Mouse (Mus musculus): Measurements from ENCODE around the gene Tmtc1.

Gene Tmtc1

DNA sequence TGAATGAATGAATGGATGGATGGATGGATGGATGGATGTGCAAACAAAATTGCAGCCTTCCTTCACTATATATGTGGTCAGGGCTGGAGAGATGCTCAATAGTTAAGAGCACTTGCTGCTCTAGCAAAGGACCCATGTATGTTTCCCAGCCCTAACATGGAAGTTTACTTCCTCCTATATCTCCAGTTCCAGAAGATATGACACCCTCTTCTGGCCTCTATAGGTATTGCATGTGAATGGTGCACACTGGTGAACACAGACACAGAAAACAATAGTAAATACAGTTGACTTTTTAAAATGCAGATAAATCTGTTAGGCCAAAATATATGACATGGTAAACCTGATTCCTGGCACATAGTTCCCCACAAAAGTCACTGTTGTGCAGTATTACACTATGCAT, 73.0 kb downstream of the Tmtc1 start:
- CTCF ChIA-PET = no interaction called here

DNA sequence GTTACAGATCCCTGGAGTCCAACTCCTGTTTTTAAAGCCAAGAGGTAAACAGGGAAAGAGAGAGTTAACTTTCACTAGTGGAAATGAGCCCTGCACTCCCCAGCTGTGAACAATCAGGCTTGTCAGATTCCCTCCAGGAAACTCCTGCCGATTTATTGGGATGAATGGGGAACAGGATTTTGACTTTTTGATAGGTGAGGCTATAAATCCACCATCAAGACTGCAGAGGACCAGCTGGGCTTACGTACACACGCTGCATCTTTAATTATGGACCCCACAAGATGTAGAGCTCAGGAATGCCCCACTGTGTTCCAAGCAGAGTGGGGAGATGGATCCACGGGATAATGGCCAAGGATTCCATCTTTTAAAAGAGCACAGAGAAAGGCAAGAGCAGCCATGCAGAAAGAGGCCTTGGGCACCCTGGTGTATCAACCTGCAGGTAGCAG, 77.1 kb downstream of the Tmtc1 start:
- CTCF ChIA-PET = no interaction called here

DNA sequence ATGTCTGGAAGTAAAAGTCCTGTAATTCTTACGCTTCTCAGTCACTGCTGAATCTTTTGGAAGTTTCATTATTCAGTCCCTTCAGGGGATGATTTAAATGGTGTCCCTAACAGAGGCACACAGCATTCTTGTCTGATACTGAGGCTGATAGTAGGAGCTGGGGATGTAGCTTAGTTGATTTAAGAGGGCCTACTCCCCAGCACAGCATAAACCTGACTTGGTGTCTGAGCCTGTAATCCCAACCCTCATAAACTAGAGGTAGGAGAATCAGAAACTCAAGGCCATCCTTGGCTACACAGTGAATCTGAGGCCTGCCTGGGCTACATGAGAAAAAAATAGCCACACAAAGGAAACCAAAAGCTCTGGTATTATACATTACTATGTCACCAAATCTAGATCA, 77.6 kb downstream of the Tmtc1 start:
- CTCF ChIA-PET = no interaction called here

DNA sequence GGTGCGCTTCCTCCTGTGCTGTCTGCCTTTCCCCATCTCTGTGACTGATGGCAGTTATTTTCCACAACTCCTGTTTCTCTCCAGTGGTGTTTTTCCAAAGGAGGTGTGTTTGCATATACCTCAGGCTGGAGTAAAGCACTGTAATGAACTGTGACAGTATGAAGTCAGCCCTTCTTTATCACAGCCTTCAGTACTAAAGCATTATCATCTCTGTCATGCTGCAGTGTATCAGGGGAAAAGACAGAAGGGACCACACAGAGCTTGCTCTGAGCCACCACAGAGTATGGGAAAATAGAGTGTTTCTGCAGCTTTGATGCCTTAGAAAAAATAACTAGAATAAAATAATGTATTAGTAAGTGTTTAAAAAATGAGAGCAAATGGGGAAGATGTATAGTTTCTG, 81.0 kb downstream of the Tmtc1 start:
- CTCF ChIA-PET = no interaction called here

DNA sequence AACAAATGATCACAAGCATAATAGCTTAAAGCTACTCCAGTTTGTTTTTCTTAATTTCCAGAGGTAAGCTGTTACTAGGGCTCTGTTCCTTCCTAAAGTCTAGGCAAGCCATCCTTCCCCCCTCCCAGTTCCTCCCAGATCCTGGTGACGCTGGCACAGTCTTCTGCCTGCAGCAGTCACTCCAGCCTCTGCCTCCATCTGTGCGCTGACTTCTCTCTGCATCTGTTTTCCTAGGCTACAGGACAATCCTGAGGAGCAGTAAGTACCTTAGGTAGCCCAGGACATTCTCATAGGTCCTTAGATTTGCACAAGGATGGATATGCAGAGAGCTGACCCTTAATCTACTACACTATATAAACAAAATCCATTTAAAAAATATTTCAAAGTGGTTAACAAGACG, 81.7 kb downstream of the Tmtc1 start:
- CTCF ChIA-PET = no interaction called here

DNA sequence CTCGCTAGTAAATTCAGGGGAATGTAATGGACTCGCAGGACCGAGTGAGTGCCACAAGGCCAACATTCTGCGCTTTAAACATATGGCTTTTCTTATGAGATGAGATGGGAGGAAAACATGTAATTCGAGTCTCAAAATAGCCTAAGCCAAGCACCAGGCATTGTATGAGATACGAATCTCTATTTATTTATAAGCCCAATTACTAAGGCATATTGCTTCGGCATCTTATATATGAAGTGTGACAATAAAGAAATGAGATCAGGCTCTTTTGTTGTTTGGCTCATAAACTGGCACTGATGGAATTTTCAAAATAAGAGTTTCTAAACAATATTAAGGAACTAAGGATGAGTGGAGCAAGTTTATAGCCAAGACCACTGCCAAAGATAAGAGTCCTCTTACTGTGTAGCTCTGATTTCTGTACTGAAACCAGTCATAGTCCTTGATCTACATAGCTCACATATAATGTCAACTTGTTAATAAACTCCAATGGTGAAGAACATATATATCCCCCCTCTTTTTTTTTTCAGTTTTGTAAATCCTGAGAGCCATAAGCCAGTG, 84.8 kb downstream of the Tmtc1 start:
- CTCF ChIA-PET = no interaction called here

GRCm38 (mm10) chr6:148358580-148359246, 85.5 kb downstream of the Tmtc1 start:
- CTCF ChIA-PET = no interaction called here

DNA sequence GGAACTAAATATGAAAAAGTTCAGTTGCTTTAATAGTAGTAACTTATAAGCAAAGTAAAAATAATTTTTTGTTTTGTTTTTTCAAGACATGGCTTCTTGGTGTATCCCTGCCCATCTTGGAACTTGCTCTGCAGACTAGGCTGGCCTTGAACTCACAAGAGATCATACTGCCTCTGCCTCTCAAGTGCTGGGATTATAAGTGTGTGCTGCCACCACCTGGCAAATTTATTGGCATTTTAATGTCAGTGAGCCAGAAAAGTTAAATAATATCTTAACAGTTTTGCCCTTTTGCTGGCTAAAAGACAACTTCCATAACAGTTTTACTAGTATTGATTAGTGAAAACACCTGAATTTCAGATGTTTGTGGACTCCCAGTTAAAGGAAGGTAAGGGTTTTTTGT, 88.0 kb downstream of the Tmtc1 start:
- CTCF ChIA-PET = no interaction called here

DNA sequence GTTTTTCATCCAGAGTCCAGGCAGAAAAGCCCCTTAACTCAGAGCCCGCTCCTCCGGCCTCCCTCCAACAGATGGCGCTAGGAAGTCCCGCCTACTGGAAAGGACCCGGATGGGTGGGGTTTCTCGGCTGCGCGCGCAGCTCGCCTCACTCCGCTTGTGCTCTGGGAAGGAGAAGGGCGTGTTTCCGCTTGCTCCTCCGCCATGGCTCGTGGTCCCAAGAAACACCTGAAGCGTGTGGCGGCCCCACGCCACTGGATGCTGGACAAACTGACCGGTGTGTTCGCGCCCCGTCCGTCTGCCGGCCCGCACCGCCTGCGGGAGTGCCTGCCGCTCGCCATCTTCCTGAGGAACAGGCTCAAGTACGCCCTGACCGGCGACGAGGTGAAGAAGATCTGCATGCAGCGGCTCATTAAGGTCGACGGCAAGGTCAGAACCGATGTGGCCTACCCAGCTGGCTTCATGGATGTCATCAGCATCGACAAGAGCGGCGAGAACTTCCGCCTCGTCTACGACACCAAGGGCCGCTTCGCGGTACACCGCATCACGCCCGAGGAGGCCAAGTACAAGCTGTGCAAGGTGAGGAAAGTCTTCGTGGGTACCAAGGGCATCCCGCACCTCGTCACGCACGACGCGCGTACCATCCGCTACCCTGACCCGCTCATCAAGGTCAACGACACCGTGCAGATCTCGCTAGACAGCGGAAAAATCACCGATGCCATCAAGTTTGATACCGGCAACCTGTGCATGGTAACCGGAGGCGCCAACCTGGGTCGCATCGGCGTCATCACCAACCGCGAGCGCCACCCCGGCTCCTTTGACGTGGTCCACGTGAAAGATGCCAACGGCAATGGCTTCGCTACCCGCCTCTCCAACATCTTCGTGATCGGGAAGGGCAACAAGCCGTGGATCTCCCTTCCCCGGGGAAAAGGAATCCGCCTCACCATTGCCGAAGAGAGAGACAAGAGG, 89.4 kb downstream of the Tmtc1 start:
- CTCF ChIA-PET = interaction anchor here (0.6 kb wide), 1 partner anchor 108 kb away, joined by 3 read pairs; no protein-coding TSS in a partner anchor

DNA sequence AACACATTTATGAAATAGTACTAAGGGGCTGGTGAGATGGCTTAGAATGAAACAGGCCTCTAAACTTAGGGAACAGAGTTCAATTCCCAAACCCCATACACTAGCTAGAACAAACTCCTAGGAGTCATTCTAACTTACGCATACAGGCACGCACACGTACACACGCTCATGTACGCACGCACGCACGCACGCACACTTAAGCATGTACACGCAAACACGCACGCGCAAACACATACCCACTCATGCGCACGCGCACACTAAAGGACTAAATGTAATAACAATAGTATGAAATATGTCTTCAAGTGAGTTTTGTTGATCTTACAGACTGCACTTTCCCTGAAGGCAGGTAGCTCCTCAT, 90.1 kb downstream of the Tmtc1 start:
- CTCF ChIA-PET = no interaction called here

DNA sequence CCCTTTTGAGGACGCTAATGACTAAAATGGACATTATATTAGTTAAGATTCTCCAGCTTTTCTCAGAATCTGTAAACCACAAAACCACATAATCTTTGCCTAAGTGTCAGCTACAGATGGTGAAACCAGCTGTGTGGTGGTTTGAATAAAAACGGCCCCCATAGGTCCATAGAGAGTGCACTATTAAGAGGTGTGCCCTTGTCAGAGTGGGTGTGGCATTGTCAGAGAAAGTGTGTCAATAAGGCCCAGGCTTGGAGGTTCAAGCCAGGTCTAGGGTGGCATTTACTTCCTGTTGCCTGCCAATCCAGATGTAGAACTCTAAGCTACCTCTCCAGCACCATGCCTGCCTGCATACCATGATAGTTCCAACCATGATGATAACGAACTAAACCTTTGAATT, 99.2 kb downstream of the Tmtc1 start:
- CTCF ChIA-PET = no interaction called here

DNA sequence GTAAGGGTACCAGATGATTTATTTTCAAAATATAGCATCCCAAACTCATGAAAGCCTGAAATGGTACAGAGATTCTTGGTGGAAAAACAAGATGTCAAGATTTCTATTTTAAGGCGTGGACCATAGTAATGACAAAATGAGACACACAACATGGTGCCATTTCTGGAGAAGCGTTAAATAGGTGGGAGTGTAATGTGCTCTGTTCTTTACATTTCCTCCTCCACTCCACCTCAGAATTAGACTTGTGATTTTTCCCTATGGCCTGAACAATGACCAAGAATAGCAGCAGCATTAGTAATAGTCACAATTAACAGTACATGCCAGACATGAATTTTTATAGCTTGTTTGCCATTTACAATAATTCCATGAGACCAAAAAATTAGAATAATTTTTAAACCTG, 102.0 kb downstream of the Tmtc1 start:
- CTCF ChIA-PET = no interaction called here

DNA sequence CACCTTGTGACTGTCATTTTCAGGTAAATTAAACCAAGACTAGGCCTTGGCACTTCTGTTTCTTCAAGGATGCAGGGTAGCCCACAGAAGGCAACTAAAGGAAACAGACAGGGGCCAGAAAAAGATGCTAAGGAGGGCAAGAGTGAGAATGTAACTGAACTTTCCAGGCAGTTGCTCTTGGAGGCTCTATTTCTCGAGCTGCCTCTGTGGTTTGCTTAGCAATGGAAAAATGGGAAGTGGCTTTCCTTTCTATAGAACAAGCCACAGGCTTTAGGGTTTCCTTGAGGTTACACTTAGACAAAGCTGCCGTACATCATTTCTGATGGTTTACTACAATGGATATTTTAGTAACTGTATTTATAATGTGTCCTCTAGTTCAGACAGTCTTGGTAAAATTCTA, 102.4 kb downstream of the Tmtc1 start:
- CTCF ChIA-PET = no interaction called here

DNA sequence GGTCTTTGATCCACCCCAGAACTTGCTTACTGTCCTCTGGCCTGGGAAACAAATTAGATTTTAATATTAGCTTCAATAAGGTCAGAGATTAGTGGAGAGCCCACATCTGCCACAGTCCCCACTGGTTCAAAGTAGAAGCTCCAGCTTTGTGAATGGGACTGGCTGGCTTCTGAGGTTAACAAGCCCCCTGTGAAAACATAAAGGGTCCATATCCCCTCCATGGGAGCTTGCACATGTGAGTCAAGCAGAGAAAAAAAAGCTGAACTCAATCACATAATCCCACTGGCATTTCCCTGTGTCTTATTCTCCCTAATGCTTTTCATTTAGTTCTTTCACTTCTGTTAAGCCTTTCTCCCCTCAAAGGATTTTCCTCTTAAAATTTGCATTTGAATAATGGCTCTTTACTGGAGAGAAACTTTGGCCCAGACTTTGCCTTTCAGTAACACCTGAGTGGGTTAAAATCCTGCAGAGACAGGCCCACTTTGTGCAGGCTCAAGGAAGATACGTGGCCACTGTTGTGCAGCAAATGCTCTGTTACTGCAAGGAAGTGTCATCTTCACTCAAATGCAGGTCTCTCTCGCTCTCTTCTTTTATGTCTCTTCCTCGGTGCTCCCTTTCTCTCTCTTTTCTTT, 105.7 kb downstream of the Tmtc1 start:
- CTCF ChIA-PET = no interaction called here

- CTCF ChIA-PET = no interaction called here
Measured at GRCm38 (mm10) chr6:148336290-148336955, 107.8 kb downstream of the Tmtc1 start.

GRCm38 (mm10) chr6:148331916-148332315, 112.3 kb downstream of the Tmtc1 start:
- CTCF ChIA-PET = no interaction called here

- CTCF ChIA-PET = no interaction called here
Measured at GRCm38 (mm10) chr6:148329976-148330375, 114.2 kb downstream of the Tmtc1 start.

GRCm38 (mm10) chr6:148328928-148329327, 115.3 kb downstream of the Tmtc1 start:
- CTCF ChIA-PET = no interaction called here

- CTCF ChIA-PET = no interaction called here
Measured at GRCm38 (mm10) chr6:148328130-148328529, 116.1 kb downstream of the Tmtc1 start.

DNA sequence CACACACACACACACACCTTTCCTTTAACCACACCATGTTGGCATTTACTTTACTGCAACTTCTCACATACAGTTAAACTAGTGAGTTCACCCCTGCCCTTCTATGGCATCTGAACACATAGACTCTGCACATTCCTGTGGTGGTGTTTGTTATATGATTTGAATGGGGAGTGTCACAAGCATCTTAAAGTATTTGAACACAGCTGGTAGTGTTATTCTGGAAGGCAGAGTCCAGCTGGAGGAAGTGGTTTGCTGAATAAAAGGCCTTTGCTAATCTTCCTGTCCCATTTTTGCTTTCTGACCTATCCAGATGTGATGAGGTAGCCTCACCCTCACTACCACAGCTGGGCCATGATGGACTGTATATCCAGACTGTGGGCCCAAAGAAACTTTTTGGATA, 125.5 kb downstream of the Tmtc1 start:
- CTCF ChIA-PET = no interaction called here

DNA sequence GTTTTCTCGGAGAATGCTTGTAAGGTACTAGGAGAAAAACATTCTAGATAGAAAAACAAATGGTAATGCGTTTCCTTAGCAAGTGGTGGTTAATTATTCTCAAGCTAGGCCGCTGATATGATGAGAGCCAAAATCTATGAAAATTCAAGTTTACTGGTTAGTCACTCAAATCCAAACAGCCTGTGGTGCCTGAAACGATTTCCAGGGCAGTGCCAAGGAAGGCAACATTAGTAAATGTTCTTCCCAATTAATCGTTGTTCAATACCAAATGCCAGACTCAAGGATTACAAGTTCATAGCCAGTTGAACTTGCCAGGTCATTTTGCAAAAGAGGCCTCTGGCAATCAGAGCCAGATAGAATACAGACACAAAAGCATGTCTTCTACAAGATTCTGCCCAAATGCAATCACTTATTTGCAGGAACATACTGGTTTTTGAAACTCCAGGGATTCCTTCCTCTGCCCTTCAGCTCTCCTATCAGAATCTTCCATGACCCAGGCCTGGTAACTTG, 128.6 kb downstream of the Tmtc1 start:
- CTCF ChIA-PET = no interaction called here

GRCm38 (mm10) chr6:148315106-148315505, 129.1 kb downstream of the Tmtc1 start:
- CTCF ChIA-PET = interaction anchor here (1.2 kb wide), 1 partner anchor 13 kb away, joined by 7 read pairs; no protein-coding TSS in a partner anchor

All from spleen, embryonic (tissue).